Mouse (Mus musculus) kidney, postnatal 4 days (tissue): ENCODE measurements at regions not wholly inside any gene's neighbourhood (a gene's known extent, or its start where the extent isn't known, plus 50 kb on each side); places are given as distances from the start of the nearest gene placed in this dataset.

Source experiments
- DNase-seq, 2 experiments: peaks; one replicate each; pipeline ENCODE4 v3.0.0; 2021; ENCODE audit warnings: mixed read lengths in 2 of 2

DNA sequence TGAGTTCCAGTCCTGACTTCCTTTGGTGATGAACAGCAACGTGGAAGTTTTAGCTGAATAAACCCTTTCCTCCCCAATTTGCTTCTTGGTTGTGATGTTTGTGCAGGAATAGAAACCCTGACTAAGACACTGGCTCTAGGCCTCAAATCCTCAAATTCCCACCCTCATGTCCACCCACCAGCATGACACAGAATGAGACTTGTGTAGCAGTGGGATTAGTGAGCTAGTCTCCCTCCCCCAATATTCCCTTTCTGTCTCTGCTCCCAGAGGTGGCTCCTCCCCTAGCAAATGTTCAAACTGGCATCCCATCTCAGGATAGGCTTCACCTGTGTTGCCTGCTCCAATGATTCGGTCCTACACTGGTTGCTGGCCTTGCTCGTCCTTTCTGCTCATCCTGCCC lies 94.1 kb upstream of the Myocd start:
- no peak for DNase-seq

DNA sequence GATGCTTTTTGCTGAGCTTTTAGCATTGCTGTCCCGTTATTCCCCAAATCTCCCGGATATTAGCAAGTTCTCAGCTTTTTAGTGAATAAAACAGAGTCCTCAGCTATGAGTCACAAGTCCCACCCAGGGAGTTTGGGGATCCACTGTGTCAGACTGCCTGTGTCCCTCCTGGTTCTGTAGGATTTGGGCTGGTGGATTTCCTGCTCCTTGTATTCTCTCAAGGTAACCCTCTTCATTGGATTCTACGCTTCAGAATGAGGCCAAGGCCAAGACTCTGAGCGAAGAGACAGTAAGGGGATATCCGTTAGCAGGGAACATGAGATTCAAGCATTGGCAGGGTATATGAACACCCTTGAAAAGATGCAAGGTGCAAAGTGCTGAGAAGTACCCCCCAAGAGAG lies 90.9 kb upstream of the Myocd start:
- DNase-seq = no peak

DNA sequence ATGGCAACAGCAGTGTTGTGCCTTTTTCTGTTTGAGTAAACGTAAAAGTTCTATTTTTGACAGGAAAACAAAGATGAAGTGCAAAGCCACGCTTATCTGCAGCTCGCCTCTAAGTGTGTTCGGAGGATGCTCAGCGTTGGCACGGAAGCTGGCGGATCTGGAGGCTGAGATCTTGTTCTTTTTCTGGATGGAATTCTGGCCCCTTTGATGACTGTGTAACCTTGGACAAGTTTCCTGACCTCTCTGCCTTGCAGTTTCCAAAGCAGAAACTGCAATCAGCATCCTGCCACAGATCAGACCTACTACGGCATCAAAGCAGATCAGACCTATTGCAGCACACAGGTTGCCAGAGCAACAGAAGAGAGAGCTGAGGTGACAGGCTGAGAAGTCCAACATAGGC lies 89.1 kb upstream of the Myocd start:
- DNase-seq = no peak

DNA sequence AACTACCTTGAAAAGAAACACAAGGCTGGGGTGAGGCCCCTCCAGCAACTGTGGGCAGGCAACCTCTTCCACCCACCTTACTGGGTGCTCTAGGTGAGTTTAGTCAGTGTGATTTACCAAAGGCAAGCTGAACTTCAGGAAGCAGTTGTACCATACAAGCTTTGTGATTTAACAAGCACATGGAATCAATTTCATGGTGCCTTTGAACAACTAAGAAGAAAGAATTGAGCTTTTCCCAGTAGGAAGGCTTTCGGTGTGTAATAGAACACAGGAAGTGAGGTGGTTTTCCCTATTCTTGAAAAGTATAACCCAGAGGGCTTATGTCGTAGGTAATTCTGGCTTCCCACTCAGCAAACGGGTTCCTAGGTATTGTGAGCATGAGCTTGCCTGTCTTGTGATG lies 82.7 kb upstream of the Myocd start:
- no peak for DNase-seq

DNA sequence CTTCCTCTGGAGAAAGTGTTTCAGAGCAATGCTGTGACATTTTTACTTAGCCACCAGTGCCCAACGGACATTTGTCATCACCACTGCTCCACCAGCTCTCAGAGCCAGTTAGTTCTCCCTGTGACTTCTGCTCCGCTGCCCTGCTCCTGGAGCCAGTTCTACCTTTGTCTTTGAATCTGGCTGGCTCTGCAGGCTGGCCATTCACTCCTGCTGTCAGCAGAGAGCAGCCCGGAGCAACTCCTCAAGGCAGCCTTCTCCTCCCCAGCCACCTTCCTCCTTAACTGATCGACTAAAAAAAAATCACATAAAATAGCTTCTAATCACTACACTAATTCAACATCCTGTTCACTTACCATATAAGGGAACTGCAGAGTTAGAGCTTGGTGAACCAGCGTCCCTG lies 79.2 kb upstream of the Myocd start:
- peak; percentile 15 to 31 for DNase-seq

DNA sequence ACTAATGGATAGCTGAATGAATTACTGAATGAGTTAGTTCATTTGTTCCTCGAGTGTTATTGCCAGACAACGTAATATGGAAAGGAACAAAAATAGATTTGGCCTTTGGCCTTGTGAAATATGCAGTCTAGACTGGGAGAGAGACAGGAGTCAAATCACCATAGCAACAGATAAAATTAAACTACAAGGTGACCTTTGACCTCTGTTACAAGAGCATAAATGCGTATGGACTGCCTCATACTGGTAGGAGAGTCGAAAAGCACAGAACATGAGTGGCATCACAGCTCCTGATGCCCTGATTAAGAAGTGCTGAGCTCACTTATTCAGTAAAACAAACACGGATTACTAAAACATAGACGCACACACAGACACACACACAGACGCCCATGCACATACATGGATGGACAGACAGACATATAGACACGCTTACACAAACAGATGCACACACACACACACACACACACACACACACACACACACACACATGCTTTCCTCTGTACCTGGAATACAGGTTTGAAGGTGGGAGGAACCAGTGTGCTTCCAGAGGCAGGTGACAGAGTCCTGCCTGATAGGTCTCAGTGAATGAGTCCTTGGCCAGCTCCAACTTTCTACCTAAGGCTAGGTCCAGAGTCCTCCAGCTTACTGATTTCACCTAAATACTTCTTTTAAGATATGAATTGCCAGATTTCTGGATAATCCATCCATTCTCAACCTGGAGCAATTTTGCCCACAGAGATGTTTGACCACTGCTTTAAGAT lies 72.1 kb upstream of the Myocd start:
- DNase-seq = no peak

DNA sequence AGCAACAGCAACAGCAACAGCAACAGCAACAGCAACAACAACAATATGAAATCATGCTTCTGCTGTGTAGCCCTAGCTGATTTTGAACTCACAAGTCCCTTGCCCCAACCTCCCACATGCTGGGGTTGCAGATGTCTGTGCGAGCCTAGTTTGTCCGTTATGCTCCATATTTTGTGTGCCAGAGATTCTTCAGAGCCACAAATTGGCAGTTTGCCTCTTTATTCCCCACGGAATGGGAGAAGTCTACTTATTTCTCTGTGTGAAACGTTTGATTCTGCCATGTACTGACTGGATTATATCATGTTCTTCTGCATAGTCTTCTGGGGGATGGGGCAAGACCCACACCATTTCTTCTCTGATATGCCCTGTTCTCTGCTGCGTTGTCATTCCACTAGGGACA lies 64.5 kb upstream of the Myocd start:
- DNase-seq = no peak

DNA sequence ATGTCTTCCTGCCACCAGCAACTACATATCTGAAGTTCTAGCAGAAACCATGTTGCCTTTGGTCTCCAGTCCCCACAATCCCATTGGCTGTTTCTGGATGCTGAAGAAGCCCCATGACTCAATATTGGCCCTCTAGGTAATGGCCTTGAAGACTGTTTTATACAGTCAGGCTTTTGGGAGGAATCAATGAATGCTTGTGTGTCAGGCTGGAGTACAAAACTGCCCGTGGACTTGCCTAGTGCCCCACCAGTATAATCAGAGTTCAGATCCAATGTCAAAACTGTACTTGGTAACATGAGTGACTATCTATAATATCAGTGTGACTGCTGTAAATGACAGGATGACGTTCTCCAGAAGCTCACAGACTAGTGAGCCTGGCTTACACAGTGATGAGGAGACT lies 63.3 kb upstream of the Myocd start:
- no peak for DNase-seq

DNA sequence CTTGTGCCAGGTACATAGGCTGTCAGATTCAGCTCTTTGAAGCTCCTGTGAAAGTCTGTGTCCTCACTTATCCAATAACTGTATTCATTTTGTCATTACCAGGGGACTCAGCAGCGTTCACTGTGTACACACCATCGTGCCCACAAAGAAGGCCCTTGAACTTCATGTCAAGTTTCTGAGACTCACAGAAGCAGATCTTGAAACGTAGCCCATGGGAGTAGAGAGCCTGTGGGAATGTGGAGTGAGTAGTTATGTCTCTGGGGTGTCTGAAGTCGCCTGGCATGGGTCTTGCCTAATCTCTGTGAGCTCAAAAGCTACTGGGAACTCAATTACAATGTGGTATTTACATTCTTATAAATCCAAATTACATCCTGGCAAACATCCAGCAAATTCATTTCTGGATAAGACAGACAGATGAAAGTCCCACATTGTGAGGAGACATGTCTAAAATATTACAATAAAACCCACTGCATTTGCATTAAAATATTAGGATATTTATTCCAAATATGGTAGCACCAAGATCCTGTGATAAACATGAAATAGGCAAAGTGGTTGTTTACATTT lies 53.2 kb upstream of the Myocd start:
- no peak for DNase-seq
